Mouse (Mus musculus): ENCODE measurements around the gene Ldlrad3.

The Ldlrad3 gene

GRCm38 (mm10) chr2:102071022-102071717 is 115.0 kb downstream of the Ldlrad3 start:
- peak; percentile 83 for DNase-seq

DNA sequence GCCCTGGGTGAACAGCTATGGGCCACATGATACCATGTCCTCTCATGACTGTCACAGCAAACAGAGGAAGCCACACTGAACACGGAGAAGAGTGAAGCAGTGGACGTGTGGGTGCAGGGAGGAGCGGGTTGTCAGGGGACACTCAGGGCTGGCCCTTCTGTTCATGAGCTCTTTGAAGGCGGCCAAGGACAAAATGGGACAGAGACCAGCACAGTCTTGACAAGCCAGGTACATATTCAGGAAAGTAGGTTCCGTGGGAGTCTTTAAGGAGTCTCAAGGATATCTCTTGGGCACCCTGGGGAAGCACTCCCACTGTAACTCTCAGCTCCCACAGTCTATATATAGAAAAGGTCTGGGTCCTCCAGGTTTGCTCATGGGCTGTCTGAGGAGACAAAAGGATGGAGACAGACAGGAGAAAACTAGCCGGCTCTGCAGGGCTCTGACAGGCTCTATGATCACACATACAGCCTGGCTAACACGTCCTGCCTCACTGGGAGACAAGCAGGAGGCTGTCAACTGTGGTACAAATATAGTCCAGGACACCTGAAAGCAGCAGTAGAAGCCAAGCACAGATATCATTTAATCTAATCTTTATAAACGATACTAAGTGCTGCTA is 121.3 kb downstream of the Ldlrad3 start:
- DNase-seq: peak; percentile 47

DNA sequence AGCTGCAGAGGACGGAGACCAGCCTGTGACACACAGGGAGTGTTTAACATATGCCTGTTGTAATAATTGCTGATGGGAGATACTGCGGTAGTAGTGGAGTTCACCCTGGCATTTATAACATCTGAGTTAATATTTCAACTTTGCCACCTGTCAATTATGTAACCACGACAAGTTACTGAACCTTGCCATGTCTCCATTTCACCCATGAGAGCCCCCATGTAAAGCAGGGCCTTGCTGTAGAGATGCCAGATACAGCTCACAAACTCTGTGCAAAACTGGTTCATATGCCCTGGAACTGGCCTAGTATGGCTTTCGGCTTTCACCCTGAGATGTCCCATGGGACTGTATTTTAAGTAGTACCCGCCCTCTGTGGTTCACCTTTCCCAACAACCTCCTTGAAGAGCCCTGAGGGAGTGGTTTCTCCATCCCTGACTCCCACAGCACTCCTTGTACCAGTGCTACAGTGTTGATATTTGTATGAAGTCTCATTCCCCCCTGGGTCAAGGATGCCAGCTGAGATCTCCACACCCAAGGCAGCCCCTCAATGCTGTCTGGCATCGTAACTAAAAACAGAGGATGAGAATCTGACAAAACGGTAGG is 122.2 kb downstream of the Ldlrad3 start:
- no peak for DNase-seq

- peak; percentile 77 for DNase-seq
These were observed 123.2 kb downstream of the Ldlrad3 start for GRCm38 (mm10) chr2:102062861-102063468.

DNA sequence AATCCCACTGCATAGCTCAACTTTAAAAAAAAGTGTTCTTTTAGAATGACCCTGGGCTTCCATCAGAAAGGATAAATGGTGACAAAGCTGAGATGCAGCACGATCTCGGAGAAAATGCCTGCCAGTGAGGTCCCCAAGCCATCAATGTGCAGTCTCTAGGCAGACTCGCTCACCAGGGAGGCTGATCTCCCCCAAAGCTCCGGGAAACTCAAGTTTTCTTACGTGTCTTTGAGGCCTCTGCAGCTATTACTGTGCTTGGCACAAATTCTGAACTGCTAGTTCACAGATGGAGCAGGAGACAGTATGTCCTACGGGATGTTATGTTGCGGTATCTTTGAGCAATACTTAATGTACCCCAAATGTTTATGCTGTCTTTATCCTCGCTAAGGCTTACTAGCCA is 124.3 kb downstream of the Ldlrad3 start:
- DNase-seq: peak; percentile 28

DNA sequence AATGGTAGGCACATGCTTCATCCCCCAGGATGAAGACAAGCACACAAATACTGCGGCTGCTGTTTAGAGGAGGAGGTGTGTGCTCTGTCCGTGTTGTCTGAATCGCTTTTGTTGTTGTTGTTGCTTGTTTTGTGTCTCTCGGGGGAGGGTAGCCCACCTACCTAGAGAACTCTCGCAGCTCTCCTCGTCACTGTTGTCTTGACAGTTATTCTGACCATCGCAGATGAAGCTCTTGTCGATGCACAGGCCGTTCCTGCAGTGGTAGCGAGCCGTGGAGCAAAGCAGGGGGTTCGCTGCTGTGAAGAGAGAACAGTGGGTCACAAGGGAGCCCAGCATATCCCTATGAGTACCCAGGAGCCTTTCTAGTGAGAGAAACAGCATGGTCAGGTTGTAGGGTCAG is 128.4 kb downstream of the Ldlrad3 start:
- DNase-seq: no peak

GRCm38 (mm10) chr2:102057029-102057685 is 129.0 kb downstream of the Ldlrad3 start:
- DNase-seq: no peak

DNA sequence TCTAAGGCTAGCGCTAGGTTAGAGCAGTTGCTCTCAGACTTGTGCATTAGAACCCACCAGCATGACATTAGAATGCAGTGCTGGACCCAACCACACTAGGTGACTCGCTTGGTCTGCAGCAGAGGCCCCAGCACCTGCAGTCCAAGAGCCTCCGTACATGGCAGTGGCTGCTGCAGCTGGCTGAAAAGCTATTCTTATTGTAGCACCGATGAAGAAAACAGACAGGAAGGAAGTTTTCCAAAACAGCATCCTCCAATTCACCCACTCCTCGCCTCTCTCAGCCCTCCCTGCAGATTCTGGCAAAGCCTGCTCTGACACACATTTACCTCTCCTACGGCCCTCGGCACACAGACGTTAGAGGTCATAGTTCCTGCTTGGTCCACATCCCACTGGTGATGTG is 130.0 kb downstream of the Ldlrad3 start:
- no peak for DNase-seq

GRCm38 (mm10) chr2:102052951-102053660 is 133.1 kb downstream of the Ldlrad3 start:
- DNase-seq: peak; percentile 93

DNA sequence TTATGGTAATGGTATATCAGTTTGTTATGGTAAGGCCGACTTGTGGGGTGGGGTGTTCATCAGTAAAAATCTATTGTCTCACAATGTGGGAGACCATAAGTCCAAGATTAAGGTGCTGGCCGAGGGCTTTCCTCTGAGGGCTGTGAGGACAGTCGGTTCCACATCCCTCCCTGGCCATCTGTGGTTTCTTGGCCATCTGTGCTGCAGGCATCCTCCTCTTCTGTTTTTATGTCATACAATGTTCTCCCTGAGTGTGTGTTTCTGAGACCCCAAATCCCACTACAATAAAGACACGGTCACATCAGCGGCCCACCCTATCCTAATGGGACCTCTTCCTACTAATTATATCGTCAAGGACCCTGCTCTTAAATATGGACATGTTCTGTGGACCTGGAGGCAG is 133.8 kb downstream of the Ldlrad3 start:
- peak; percentile 90 for DNase-seq

DNA sequence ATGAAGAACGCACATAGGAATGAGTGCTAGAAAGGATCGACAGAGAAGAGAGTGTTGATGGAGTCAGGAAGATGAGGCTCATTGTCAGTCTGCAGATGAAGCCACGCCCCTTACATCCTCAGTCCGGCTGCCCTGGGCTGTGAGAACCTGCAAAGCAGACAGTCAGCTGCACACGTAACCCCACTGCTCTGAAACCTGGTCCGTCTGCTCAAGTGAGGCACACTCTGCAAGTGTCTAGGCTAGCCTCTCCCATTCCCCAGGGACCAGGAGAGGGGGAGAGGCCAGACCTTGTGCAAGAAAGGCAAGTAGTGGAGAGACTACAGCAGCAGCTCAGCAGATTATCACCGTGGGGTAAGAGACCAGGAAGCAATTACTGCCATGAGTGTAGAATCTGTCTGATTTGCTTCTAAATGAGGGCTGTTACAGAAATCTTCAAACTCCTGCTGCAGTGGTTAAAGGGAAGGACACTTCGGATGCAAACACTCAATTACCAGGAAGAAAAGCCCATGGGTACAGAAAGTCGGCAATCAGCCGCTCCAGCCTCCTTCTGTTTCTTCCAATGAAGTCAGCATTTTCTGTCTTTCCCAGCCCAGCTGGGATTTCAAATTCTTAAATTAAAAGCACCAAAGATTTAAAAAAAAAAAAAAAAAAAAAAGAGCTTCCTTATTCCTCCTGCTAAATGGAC is 136.2 kb downstream of the Ldlrad3 start:
- no peak for DNase-seq

DNA sequence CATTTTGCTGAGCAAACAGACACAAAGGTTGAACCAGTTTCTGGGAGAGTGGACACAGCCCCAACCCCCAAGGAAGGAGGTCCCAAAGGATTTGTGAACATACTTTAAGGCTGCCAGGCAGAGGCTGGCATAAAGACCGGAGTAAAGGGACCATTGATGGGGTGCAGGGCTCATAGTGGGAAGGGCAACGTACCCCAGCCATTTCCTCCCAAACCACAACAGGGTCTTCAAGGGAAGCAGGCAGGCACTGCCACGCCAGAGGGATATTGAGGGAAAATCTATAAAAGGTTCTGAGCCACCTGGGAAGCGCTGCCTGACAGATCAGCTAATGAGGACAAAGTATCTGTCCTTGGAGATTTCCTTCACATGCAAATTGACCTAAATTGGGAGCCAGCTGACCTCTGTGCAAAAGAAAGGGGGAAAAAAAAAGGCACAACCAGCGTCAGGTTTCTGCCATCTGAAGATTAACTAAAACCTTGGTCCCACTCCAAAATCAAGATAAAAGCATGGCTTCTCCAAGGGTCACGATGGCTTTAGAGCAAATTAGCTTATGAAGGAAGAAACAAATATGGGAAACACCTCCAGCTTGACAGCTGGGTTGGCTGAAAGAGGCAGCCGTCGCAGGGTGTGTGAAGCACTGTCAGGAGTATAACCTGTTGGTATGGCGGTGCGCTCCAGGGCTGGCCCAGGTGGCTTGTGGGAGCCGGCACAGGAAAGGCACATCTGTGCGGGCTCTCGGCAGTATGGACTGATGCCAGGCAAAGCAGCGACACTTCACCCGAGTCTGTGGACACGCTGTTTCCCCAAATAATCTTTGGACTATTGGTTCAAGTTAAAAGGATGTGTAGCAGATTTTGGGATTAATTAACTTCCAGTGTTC is 137.6 kb downstream of the Ldlrad3 start:
- no peak for DNase-seq

GRCm38 (mm10) chr2:102046481-102046880 is 139.7 kb downstream of the Ldlrad3 start:
- peak; percentile 71 for DNase-seq

DNA sequence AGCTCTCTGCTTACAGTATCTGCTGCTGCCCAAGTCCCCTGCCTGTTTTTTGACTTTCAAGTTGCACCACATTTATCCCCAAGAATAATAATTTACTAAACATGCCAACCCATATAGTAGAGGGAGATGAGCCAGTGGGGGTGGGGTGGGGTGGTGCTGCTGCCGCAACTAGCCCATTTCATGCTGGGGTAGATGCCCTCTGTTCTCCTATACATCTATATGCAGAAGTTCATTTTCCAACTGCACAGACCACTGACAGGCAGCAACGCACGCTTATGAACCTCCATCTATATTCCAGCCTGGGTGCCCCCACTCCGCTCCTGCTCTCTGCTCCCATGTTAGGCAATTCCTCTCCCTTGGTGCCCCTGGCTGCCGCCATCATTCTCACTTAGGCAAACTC is 145.7 kb downstream of the Ldlrad3 start:
- no peak for DNase-seq

DNA sequence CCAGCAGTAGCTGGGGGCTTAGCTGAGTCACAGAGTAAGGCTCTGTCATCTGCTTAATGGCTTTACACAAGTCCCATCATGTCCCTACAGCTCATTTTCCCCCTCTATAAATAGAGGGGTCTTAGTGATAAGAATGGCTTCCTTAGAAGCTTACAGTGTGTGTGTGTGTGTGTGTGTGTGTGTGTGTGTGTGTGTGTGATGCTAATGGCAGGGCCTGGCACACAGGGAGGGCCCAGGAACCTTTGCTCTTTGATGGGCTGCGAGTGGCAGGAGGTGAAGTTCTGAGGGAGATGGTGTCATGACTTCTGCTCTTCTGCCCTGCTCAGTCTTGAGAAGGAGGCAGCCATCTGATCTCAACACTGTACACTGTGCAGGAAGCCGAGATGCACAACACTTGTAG is 146.2 kb downstream of the Ldlrad3 start:
- no peak for DNase-seq

DNA sequence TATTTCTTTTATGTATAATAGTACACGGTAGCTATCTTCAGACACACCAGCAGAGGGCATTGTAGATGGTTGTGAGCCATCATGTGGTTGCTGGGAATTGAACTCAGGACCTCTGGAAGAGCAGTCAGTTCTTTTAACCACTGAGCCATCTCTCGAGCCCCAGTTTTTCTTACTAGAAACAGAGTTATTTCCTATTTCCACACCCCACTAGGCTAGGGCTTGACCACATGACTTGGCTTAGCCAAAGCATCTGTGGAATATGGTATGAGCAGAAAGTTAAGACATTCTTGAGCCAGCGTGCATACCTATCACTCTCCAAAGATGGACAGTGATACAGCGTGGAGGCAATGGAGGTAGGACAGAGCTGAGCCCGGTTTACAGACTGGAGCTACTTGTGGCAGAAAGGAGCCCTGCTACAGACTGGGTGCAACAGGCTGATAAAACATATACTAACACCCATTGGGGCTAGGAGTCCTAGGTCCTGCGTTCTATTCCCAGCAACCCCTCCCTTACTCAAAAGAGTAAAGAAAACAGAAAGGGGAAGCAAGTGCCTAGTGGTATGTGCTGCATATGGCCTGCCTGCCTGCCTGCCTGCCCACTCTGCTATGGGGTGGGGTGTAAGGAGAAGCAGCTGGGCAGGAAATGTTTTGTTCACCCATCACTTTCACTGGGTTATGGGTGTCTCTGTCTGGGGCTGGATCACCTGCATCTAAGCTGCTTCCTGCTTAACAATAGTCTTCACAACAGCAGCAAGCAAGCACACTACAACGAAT is 147.1 kb downstream of the Ldlrad3 start:
- DNase-seq: no peak

GRCm38 (mm10) chr2:102038229-102038894 is 147.8 kb downstream of the Ldlrad3 start:
- DNase-seq: peak; percentile 92

DNA sequence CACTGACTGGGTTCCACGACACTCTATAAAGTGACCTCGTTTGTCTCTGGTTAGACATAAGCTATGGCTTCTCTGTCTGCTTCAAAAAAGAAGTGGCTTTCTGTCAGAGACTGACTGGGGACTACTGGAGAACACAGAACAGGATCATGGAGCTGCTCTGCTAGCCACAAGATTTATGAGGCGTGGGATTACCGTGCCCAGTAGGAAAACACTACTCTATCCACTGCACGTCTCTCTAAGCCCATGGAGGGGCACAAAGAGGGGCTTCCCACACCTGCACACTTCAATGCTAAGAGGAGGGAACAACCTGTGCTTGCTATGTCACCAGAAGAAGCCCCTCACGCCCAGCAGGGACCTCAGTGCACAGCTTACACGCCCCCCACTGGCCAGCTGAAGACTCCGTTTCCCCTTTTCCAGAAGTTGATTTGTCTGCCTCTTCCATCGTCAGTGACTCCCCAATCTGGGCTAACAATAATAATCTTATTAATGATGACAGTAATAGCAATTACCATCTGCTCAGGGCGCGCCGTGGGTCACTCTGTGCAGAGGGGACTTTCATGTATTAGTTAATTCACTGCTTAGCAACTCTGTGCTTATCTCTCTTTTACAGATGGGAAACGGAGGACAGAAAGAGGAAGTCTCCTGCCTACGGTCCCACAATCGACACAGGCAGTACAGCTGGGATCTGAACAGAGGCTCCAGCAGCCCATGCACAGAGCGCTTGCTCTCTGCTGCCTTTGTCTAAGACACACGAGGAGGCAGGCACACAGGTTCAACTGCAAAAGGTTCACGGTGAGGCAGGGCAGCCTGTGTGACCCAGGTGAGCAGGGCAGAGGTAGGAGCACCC is 149.3 kb downstream of the Ldlrad3 start:
- DNase-seq: no peak

- DNase-seq: no peak
These were observed 151.7 kb downstream of the Ldlrad3 start for GRCm38 (mm10) chr2:102034513-102034879.

Data from cerebellum, adult 9-11 months (tissue).